14 mouse cellular contexts compared by ENCODE assay signal in genomic region chr2:118697955-118698354, GRCm38 (mm10). TPM values are rescaled to one million over a fixed set of nuclear protein-coding genes. Genes with fewer than 3 reads are reported as not detected.
DNase-seq lines count a peak whose midpoint lies in the region; ATAC-seq and TF ChIP-seq lines count a peak whose summit lies in the region.
"Had no signal": no experiment of that assay in that cellular context is flagged by ENCODE, and none has a peak within 500 bp of the region (broad histone marks: within the 10 kb centered on the region; RNA-seq: fewer than 3 reads in every experiment).

No protein-coding gene starts in this region.

- H3K4me1 ChIP-seq in heart, embryonic 16.5 days (ENCODE audit: control insufficient read depth, insufficient read depth, low read length), result peaks cover 50% of the 10 kb centered on the region
- H3K4me1 ChIP-seq in kidney, postnatal 0 days (replicated peaks; ENCODE audit: insufficient read depth, low read length), result peaks cover 6% of the 10 kb centered on the region

- TF ChIP-seq CTCF in kidney, postnatal 0 days (IDR thresholded peaks at IDR 0.05; ENCODE audit: low read depth), result no peak

- ATAC-seq in heart, embryonic 16.5 days (replicated peaks; ENCODE audit: extremely low read depth, insufficient read depth, low FRiP score), result no peak
- ATAC-seq in kidney, postnatal 0 days (replicated peaks; ENCODE audit: low FRiP score, low read depth), result no peak

- H3K9me3 ChIP-seq in heart, embryonic 16.5 days (replicated peaks; ENCODE audit: control insufficient read depth, low read length), result no peaks in the 10 kb centered on the region
- no peaks in the 10 kb centered on the region for H3K9me3 ChIP-seq in kidney, postnatal 0 days (replicated peaks; ENCODE audit: low read length)
- H3K9me3 ChIP-seq: forebrain, embryonic 12.5 days; neural tube, embryonic 15.5 days; stomach, embryonic 15.5 days had no signal

- peak overlapping the region; percentile 82 for H3K27ac ChIP-seq in heart, embryonic 16.5 days (ENCODE audit: low read length)
- H3K27ac ChIP-seq in kidney, postnatal 0 days, result no peak overlapping the region
- H3K27ac ChIP-seq: forebrain, embryonic 12.5 days; neural tube, embryonic 15.5 days; stomach, embryonic 15.5 days had no signal

- no peak overlapping the region for H3K4me3 ChIP-seq in heart, embryonic 16.5 days (ENCODE audit: low read length)
- H3K4me3 ChIP-seq in kidney, postnatal 0 days (replicated peaks; ENCODE audit: low read depth, low read length), result no peak overlapping the region
- H3K4me3 ChIP-seq: forebrain, embryonic 12.5 days; neural tube, embryonic 15.5 days; stomach, embryonic 15.5 days had no signal

- 0 out of 2 replicates have a peak overlapping the region, but pooled peaks have one; percentile 6 for H3K9ac ChIP-seq in heart, embryonic 16.5 days (ENCODE audit: low read length)
- no peak overlapping the region for H3K9ac ChIP-seq in kidney, postnatal 0 days (ENCODE audit: low read depth, low read length)
- H3K9ac ChIP-seq: forebrain, embryonic 12.5 days; neural tube, embryonic 15.5 days; stomach, embryonic 15.5 days had no signal

- no peak for DNase-seq in heart, adult 18-20 months
- DNase-seq in 3T3-L1 (ENCODE audit: low read depth, low spot score) (peak; percentile 98), adipocyte (ENCODE audit: low spot score) (peak; percentile 93)
- DNase-seq in kidney, postnatal 0 days (ENCODE audit: low spot score), result peak; percentile 41
- no peak for DNase-seq in right cerebral cortex, postnatal 4 days
- no peak for DNase-seq in retina, postnatal 1 day
- DNase-seq: cerebellum, adult 8-10 months; gastrocnemius, postnatal 25 days; heart, postnatal 4 days had no signal

- H3K27me3 ChIP-seq in heart, embryonic 16.5 days (ENCODE audit: control insufficient read depth, insufficient read depth, low read length), result peaks cover 22% of the 10 kb centered on the region
- H3K27me3 ChIP-seq in kidney, postnatal 0 days (ENCODE audit: insufficient read depth, low read length), result peaks cover 33% of the 10 kb centered on the region

- H3K4me2 ChIP-seq in heart, embryonic 16.5 days (ENCODE audit: low read depth, low read length), result no peak overlapping the region
- no peak overlapping the region for H3K4me2 ChIP-seq in kidney, postnatal 0 days (ENCODE audit: low read length)
- H3K4me2 ChIP-seq: forebrain, embryonic 12.5 days; neural tube, embryonic 15.5 days; stomach, embryonic 15.5 days had no signal

- WGBS in heart, embryonic 16.5 days, result 40% methylated on average over 7 of the region's 7 CpGs
- 23% methylated on average over 7 of the region's 7 CpGs for WGBS in kidney, postnatal 0 days

- no peaks in the 10 kb centered on the region for H3K36me3 ChIP-seq in heart, embryonic 16.5 days (ENCODE audit: control insufficient read depth, insufficient read depth)
- no peaks in the 10 kb centered on the region for H3K36me3 ChIP-seq in kidney, postnatal 0 days (ENCODE audit: insufficient read depth, low read length)
- H3K36me3 ChIP-seq: forebrain, embryonic 12.5 days; stomach, embryonic 15.5 days had no signal

RNA-seq across cellular contexts. Expression of gene Ankrd63, which starts 5.8 kb away (rescaled TPM):
- 2.8 and 3.1 TPM in 2 replicates for polyA plus RNA-seq in heart, embryonic 16.5 days (2015; fragmentation: Nextera tagmentation; extraction: Ambion mirVana)
- 1 to 10 TPM; 1.1 to 1.3 TPM for total RNA-seq in heart, adult 18-20 months (2021)
- polyA plus RNA-seq in kidney, postnatal 0 days (2015; fragmentation: Nextera tagmentation; extraction: Ambion mirVana), result 0.37 and 0.45 TPM in 2 replicates
- total RNA-seq: gastrocnemius, postnatal 25 days had no signal
- polyA plus RNA-seq: midbrain, postnatal 0 days; neural tube, embryonic 15.5 days had no signal

RNA-seq across cellular contexts. Expression of gene Plcb2, which starts 30.3 kb away (rescaled TPM):
- 3.2 and 3.4 TPM in 2 replicates for polyA plus RNA-seq in heart, embryonic 16.5 days (2015; fragmentation: Nextera tagmentation; extraction: Ambion mirVana)
- total RNA-seq in heart, adult 18-20 months (2021), result 1 to 10 TPM; 1.4 to 2.6 TPM
- polyA plus RNA-seq in kidney, postnatal 0 days (2015; fragmentation: Nextera tagmentation; extraction: Ambion mirVana), result 1.3 and 1.4 TPM in 2 replicates

RNA-seq across cellular contexts. Expression of gene Pak6, which starts 34.9 kb away (rescaled TPM):
- polyA plus RNA-seq in heart, embryonic 16.5 days (2015; fragmentation: Nextera tagmentation; extraction: Ambion mirVana), result 9.8 and 11.1 TPM in 2 replicates
- total RNA-seq in heart, adult 18-20 months (2021), result 1 to 10 TPM; 9.0 to 9.3 TPM
- polyA plus RNA-seq in kidney, postnatal 0 days (2015; fragmentation: Nextera tagmentation; extraction: Ambion mirVana), result 1.9 and 3.5 TPM in 2 replicates

RNA-seq across cellular contexts. Expression of gene Inafm2, which starts 47.6 kb away (rescaled TPM):
- 45.2 and 47.3 TPM in 2 replicates for polyA plus RNA-seq in heart, embryonic 16.5 days (2015; fragmentation: Nextera tagmentation; extraction: Ambion mirVana)
- total RNA-seq in heart, adult 18-20 months (2021), result 10 to 100 TPM; 31.3 to 35.1 TPM
- 16.1 and 16.8 TPM in 2 replicates for polyA plus RNA-seq in kidney, postnatal 0 days (2015; fragmentation: Nextera tagmentation; extraction: Ambion mirVana)

Comparison
In these comparisons a context has a peak if more than half of its experiments do, and no peak if none do; other contexts are left out.
1. DNase-seq: peak in 3T3-L1 (single experiment), adipocyte (single experiment) and kidney, postnatal 0 days (single experiment); none in heart, adult 18-20 months (0 of 2), right cerebral cortex, postnatal 4 days (single experiment) and retina, postnatal 1 day (single experiment).